Mouse (Mus musculus): ENCODE data around the gene Timm13.

Timm13 gene

GRCm38 (mm10) chr10:80904004-80904693 is 3.4 kb upstream of the Timm13 start:
- peak; percentile 29 to 70 for DNase-seq

GRCm38 (mm10) chr10:80903282-80903681 is 2.5 kb upstream of the Timm13 start:
- no peak for DNase-seq

- no peak for DNase-seq
Observed at GRCm38 (mm10) chr10:80902273-80902940, 1.6 kb upstream of the Timm13 start.

GRCm38 (mm10) chr10:80901409-80902272 is 872 bp upstream of the Timm13 start:
- DNase-seq = no peak

- DNase-seq = no peak
Observed at GRCm38 (mm10) chr10:80899591-80900317, 1.0 kb downstream of the Timm13 start.

GRCm38 (mm10) chr10:80899074-80899473 is 1.7 kb downstream of the Timm13 start:
- DNase-seq = no peak

- no peak for DNase-seq
Observed at GRCm38 (mm10) chr10:80897861-80898510, 2.8 kb downstream of the Timm13 start.

- DNase-seq = no peak
Observed at GRCm38 (mm10) chr10:80896581-80897485, 3.9 kb downstream of the Timm13 start.

GRCm38 (mm10) chr10:80895697-80896096 is 5.1 kb downstream of the Timm13 start:
- DNase-seq = no peak

GRCm38 (mm10) chr10:80895100-80895499 is 5.7 kb downstream of the Timm13 start:
- no peak for DNase-seq

GRCm38 (mm10) chr10:80887181-80887580 is 13.6 kb downstream of the Timm13 start:
- peak; percentile 41 to 71 for DNase-seq

- DNase-seq = peak; percentile 72 to 84
Observed at GRCm38 (mm10) chr10:80881301-80881700, 19.5 kb downstream of the Timm13 start.

- DNase-seq = no peak
Observed at GRCm38 (mm10) chr10:80880901-80881300, 19.9 kb downstream of the Timm13 start.

GRCm38 (mm10) chr10:80880131-80880641 is 20.6 kb downstream of the Timm13 start:
- peak in 1 of 2 experiments; percentile 77 for DNase-seq

- DNase-seq = no peak
Observed at GRCm38 (mm10) chr10:80876594-80876993, 24.2 kb downstream of the Timm13 start.

GRCm38 (mm10) chr10:80876028-80876427 is 24.7 kb downstream of the Timm13 start:
- peak in 1 of 2 experiments; percentile 68 for DNase-seq

GRCm38 (mm10) chr10:80874035-80874434 is 26.7 kb downstream of the Timm13 start:
- no peak for DNase-seq

GRCm38 (mm10) chr10:80871581-80871980 is 29.2 kb downstream of the Timm13 start, which contains the start of gene Tmprss9:
Gene Tmprss9, plus strand, starts transcription at chr10:80871848.
- no peak for DNase-seq

GRCm38 (mm10) chr10:80870993-80871392 is 29.8 kb downstream of the Timm13 start:
- no peak for DNase-seq

GRCm38 (mm10) chr10:80864446-80864845 is 36.3 kb downstream of the Timm13 start:
- no peak for DNase-seq

- DNase-seq = no peak
Observed at GRCm38 (mm10) chr10:80862305-80862704, 38.5 kb downstream of the Timm13 start.
